Mouse (Mus musculus) retina, postnatal 7 days (tissue): ENCODE data around the gene Cd63.
A peak's percentile ranks its signal among the peaks of the same experiment; 100 is the strongest.

Source experiments
- DNase-seq: peaks from one replicate; pipeline ENCODE4 v3.0.0-alpha.2; 2012; ENCODE audit warnings: low read depth, low spot score

Gene Cd63

DNA sequence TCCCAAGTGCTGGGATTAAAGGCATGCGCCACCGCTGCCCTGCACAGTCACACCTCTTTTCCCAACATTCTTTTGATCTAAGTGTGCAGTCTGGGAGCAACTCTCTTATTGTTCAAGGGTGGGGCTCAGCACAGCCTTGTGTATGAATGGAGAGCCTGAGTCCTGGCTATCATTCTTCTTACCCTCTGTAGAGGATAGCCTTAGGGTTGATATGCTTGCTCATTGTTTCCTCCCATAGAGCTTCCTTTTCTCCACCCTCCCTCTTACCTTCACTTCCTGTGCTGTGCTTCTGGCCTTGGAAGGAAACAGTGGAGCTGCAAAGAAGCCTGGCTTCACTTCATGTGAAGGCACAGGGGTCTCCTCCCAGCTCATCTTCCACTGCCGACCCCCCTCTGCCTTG is at the start of gene Cd63:
TSS of gene Cd63 (plus strand) at position 292 of the 400 bp plus-strand sequence.
- DNase-seq = no peak

GRCm38 (mm10) chr10:128861176-128861575 is 39.6 kb upstream of the Cd63 start:
- DNase-seq = no peak

GRCm38 (mm10) chr10:128866042-128866441 is 34.7 kb upstream of the Cd63 start:
- DNase-seq = no peak

DNA sequence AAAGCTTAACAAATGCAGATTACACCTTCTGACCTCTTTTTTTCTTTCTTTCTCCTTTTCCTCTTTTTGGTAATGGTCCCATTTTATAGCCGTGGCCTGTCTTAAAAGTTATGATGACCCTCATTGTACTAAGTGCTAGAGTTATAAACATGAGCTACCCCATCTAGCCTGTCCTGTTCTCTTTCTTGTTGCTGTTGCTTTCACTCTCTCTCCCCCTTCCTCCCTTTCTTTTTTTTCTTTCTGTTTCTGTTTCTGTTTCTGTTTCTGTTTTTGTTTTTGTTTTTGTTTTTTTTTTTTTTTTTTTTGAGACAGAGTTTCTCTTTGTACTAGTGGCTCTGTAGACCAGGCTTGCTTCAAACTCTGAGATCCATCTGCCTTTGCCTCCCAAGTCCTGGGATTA is 34.3 kb upstream of the Cd63 start:
- no peak for DNase-seq

DNA sequence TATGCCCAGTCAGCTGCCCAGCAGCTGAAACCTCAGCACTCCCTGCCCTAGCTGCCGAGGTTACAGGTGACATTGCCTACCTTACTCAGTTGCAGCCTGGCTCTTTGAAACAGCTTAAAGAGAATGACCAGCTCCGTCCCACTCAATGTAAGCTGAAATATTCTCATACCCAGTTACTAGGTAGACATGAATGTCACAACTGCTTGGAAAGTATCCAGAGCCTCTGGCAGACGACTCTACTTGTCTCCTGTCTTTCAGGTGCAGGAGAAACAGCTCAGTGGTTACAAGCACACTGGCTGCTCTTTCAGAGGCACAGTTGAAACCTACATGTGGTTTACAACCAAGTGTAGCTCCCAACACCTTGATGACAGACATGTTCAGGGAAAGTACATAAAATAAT is 30.4 kb upstream of the Cd63 start:
- DNase-seq = no peak

DNA sequence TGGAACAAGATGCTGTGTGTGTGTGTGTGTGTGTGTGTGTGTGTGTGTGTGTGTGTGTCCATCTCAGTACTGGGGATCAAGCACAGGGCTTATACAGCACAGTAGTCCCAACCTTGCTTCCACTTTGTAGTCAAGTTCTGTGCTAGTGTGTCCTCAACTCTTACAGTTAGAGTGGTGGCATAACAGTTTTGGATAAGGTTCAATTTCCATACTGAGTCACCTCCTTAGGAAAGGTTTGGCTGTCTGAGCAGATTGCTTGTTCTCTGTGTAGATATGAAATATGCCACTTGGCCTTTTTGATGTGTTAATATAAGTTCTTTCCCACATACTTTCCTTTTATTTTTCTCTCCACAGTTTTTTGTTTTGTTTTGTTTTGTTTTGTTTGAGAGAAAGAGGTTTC is 22.5 kb upstream of the Cd63 start:
- DNase-seq = no peak

DNA sequence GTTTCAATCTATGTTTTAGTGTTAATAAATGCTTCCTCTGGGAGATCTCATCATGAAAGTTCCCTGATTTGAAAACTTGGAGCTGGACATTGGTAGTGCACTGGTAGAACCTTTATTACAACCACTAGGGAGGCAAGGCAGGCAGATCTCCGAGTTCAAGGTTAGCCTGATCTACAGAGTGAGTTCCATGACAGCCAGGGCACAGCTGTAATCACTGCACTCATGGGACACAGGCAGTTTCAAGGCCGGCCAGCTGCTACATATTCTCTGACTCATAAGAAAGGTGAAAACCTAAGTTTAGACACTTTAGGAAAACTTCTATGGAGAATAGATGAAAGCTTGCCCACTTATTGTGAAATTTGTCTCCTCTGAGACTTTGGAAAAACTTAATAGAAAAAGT is 22.0 kb upstream of the Cd63 start:
- DNase-seq = no peak

DNA sequence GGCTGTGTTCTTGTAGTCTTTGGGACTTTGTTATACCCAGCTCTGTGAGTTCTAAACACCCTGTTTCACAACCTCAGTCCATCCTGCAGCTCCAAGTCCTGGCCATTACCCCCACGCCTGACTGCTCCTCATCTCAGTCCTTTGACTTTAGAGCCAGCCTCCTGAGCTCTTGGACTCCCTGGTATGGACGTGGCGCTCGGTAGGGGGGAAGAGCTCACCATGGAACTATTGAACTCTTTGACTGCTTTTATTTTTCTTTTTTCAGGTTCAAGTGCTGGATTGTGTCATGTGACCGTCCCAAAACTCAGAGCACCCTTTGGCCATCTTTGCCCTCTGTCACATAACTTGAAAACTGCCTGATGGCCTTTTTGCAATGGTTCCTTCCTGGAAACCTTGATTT is 18.7 kb upstream of the Cd63 start:
- no peak for DNase-seq

DNA sequence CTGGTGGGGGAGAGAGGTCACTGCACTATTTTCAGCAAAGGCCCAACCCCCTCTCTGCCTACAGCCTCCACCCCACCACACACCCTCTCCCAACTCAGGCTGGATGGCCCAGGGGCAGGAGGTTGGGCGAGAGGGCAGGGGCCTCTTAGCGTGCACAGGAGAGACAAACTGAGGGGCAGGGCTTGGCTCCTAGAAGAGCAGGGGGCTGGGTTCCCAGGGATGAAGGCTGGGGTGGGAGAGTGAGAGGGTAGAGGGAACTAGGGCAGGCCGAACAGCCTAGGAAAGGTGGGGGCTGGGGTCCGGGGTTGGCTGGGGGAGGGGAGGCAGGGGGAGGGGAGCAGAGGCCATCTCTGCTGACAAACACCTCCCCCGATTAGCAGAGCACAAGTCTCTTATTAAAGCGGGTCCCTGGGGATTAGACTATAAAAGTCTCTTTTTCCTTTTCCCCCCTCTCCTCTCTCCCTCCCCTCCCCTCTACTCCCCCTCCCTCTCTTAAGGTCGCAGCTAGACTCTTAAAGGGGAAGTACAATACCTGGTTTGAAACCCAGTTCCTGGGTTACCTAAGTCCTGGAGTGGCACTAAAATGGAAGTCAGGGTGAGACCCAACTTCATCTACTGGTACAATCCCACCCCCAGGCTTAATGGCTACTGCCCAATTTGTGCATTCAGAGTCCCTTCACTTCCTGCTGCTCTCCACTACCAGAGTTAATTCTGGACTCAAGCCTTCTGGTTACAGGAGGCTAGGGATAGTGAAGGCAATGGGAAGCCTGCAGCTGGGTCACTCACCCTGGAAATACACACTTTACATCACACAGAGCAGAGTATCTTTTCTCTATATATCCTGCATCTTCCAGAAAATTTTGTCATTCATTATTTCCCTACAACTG is 11.6 kb upstream of the Cd63 start:
- DNase-seq = no peak

DNA sequence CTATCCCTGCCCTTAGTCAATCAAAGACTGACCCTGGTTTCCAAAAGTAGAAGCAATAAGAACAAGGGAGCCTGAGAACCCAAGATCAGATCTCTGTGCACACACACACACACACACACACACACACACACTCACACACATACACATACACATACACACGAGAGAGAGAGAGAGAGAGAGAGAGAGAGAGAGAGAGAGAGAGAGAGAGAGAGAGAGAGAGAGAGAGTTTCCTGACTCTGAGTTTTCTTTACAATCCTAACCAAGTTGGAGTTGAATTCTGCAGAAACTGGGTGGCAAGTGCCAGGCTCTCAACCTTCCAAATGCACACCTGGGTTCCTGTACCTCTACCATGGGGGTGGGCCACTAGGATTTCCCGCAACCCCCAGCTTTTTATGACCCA is 10.9 kb upstream of the Cd63 start:
- no peak for DNase-seq

DNA sequence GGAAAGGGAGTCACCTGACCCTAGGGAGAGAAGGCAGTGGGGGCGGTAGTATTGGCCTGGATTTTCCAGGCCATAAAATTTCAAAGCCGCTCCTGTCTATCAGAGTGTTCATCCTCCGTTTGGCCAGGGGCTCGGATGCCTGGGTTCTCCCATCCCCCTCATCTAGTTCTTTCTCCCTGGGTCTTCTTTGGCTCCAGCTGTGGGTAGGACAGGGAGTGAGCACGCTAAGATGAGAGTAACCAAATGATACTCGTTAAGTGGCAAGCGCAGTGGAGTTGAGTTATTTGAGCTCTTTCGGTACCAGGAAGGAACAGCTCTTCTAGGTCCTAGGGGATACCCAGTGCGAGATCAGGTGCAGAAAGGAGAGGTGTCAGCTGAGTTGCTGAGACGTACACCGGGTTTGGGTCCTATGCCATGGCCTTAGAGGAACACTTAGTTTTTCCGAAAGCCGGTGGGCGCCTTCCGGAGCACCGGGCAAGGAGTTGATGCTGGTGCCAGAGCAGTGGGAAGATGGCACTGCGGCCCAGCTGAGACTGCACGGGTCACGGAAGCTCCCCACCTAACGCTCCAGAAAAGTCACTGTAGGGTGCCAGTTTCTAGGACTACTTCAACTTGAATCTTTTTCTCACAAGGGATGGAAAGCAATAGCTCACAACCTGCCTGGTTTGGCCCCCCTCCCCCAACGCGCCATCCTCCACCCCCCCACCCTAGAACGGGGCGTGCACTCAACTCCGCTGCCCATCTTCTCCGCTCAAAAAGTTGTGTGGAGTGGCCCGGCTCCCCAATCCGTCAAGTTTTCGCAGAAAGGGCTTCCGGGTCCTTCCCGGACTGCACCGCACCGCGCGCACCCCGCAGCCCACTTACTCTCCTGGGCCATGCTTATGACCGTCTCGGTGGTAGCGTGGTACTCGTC is 10.2 kb upstream of the Cd63 start:
- no peak for DNase-seq

- no peak for DNase-seq
These were observed 9.3 kb upstream of the Cd63 start, which contains the start of gene Gdf11 for GRCm38 (mm10) chr10:128891296-128892094. TSS of gene Gdf11 (minus strand) at chr10:128891718.

DNA sequence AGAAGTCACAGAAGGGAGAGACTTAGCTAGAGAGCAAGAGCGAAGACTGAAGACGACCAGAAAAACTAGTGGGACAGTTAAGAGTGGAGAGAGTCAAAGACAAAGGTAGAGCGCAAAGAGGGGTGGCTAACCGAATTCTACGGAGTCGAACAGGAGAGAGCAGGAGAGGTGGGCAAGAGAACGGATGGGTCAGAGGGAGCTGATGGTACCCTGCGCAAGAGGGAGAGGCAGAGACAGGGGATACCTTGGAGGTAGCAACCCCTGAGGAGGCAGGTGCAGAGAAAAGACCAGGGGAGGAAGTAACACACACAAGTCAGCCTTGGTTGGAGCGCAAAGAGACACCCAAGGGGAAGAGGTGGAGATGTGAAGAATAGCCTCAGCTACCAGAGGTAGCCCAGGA is 8.5 kb upstream of the Cd63 start:
- DNase-seq = no peak

DNA sequence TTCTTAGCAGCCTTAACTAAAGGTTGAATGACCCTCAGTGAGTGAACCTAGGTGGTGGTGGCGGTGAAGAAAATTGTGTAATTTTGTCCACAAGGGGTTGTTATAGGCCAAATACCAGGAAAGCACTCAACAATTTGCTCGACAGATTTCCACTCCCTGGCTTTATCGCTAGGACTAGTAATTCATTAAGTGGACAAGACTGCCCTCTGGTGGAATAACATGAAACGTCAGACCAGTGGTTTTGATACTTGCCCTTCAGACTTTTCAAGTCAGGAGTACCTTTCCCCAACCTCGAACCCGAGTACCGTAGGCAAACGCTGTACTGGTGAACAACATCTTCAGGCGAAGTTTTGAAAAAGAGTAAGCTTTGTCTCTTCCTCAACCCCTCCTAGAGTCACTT is 5.4 kb upstream of the Cd63 start:
- peak; percentile 83 for DNase-seq

DNA sequence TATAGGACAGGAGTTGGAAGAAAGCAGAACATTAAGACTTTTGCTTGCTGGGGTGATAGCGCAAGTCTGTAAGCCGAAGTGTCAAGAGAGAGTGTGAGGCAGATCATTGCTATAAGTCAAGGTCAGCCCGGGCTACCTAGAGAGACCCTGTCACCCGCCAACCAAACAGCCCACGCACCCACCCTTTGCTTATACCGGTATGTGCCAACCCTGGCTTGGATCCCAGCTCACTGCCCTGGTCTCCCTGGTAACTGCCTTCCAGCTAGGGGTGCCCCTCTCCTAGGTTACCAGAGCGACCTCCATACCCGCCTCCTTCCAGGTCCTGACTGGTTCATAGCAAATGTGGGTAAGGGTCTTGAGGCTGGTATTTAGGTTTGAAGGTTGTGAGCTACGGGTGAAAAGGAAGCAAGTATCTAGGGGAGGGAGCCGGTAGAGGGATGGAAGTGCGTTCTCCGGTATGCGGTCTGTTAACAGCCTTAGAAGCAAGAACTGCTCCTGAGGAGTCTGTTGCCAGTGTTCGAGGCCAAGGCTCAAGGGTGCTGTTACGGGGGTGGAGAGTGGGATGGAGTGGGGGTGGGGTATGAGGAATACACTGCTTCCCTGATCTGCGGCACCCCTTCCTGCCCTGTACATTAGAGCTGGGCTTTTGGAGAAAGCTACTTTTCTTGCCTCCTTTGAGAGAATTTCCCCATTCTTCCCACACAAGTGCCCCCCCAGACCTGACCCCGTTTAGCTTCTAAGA is 4.7 kb upstream of the Cd63 start:
- DNase-seq = no peak

DNA sequence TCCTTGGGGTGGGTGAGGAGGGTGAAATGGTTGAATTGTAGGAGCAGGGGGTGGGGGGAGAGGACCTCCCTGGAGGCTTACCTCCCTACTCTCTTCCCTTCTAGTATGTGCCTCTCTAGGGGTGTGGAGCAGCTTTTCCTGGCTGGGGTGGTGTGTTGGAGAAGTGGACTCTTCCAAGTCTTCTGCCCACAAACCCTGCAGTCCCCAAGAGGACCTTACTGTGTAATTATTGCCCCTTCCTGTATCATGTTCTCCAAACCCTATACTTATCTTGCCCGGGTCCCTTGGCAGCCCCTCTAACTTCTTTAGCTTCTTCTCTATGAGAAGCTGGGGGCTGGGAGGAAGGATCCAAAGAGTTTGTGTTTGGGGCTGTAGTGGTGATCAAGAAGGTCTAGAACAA is 4.0 kb upstream of the Cd63 start:
- no peak for DNase-seq

DNA sequence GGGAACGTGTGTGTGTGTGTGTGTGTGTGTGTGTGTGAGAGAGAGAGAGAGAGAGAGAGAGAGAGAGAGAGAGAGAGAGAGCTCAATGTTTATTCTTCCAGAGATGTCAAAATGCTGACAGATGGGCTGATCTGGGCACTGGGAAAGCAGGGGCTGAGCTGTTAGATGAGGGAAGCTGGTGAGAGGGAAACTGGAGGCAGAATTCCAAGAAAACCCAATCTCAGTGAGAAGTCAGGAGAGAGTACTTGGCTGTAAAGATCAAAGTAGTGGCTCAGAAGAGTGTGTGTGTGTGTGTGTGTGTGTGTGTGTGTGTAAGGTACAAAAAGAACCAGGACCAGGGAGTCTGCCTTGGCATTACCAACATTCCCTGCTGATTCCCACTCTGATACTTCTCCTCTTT is 3.3 kb upstream of the Cd63 start:
- DNase-seq = no peak

- DNase-seq = no peak
These were observed 864 bp upstream of the Cd63 start for GRCm38 (mm10) chr10:128899759-128900490.

GRCm38 (mm10) chr10:128901409-128901808 is 620 bp downstream of the Cd63 start:
- no peak for DNase-seq

GRCm38 (mm10) chr10:128902409-128902988 is 1.7 kb downstream of the Cd63 start:
- no peak for DNase-seq
